Mouse (Mus musculus): ENCODE measurements around the gene Nrip2. TPM values are rescaled to one million over a fixed set of nuclear protein-coding genes. Genes with fewer than 3 reads are reported as not detected.

Nrip2 gene
- total and polyA plus RNA-seq, 3 experiments, result 0.13 to 1.3 TPM; not detected in 1

- no peaks in the 10 kb centered on the region for H3K27me3 ChIP-seq (replicated peaks)
- H3K4me3 ChIP-seq (replicated peaks in 1 of 3; ENCODE audit: low read depth in 2 of 3, low read length in 2 of 3, poor library complexity in 1 of 3), result no peak overlapping the region
- peaks cover 5 to 11% of the 10 kb centered on the region in 2 experiments for H3K4me1 ChIP-seq (ENCODE audit: control insufficient read depth in 1 of 2, insufficient read depth in 2 of 2)
- no peak overlapping the region for H3K9ac ChIP-seq (ENCODE audit: insufficient read depth, low read depth)
- peaks cover 7% of the 10 kb centered on the region for H3K79me2 ChIP-seq (replicated peaks; ENCODE audit: control insufficient read depth, extremely low read depth, insufficient read depth, poor library complexity, severe bottlenecking)
- H3K36me3 ChIP-seq (replicated peaks in 1 of 2; ENCODE audit: control insufficient read depth in 1 of 2, insufficient read depth in 1 of 2, low read length in 1 of 2), result peaks cover 33 to 65% of the 10 kb centered on the region in 2 experiments
- in situ Hi-C loops (cut with MboI; ENCODE audit: low pct_ligation_motif_present, low pct_unique_long_range_greater_than_20kb, low sequenced_read_pairs), result no loop called here
- peak overlapping the region; percentile 10; the same call in 1 of the 2 replicates for H3K4me2 ChIP-seq (ENCODE audit: insufficient read depth, low read depth, poor library complexity, severe bottlenecking)
- TF ChIP-seq ZC3H11A (IDR thresholded peaks at IDR 0.05; ENCODE audit: low read depth, low read length) (no peak), MAFK (IDR thresholded peaks at IDR 0.05; ENCODE audit: insufficient replicate concordance, low read length) (no peak), BHLHE40 (IDR thresholded peaks at IDR 0.05; ENCODE audit: low read depth, low read length) (peak; percentile 70; the same call in 1 of the 2 replicates), ZKSCAN1 (IDR thresholded peaks at IDR 0.05; ENCODE audit: borderline replicate concordance, low read depth, low read length) (no peak), USF1 (IDR thresholded peaks at IDR 0.05; ENCODE audit: low read depth, low read length) (peak; percentile 55), POLR2A (IDR thresholded peaks at IDR 0.05; ENCODE audit: low read depth, low read length) (no peak), EP300 (IDR thresholded peaks at IDR 0.05; ENCODE audit: low read length) (peak; percentile 13; the same call in 1 of the 2 replicates), HCFC1 (IDR thresholded peaks at IDR 0.05; ENCODE audit: low read depth, low read length) (no peak), RAD21 (IDR thresholded peaks at IDR 0.05; ENCODE audit: low read depth, low read length) (no peak), CHD2 (IDR thresholded peaks at IDR 0.05; ENCODE audit: low read length) (no peak), SIN3A (IDR thresholded peaks at IDR 0.05; ENCODE audit: low read length) (no peak), USF2 (conservative IDR thresholded peaks at IDR 0.05; ENCODE audit: low read depth, low read length) (peak; percentile 52), NRF1 (IDR thresholded peaks at IDR 0.05; ENCODE audit: low read depth, low read length) (no peak), ELF1 (IDR thresholded peaks at IDR 0.05; ENCODE audit: low read depth, low read length) (no peak), ZMIZ1 (IDR thresholded peaks at IDR 0.05; ENCODE audit: low read depth, low read length) (no peak), KAT2A (IDR thresholded peaks at IDR 0.05; ENCODE audit: insufficient replicate concordance, low read length) (no peak), ZNF384 (IDR thresholded peaks at IDR 0.05; ENCODE audit: low read depth, low read length) (no peak), RCOR1 (conservative IDR thresholded peaks at IDR 0.05; ENCODE audit: low read depth, low read length) (no peak), JUND (conservative IDR thresholded peaks at IDR 0.05; ENCODE audit: low read depth, low read length) (peak; percentile 68; the same call in 1 of the 2 replicates), MXI1 (IDR thresholded peaks at IDR 0.05; ENCODE audit: low read depth, low read length) (no peak), JUN (IDR thresholded peaks at IDR 0.05; ENCODE audit: insufficient read depth, low read depth, low read length) (peak; percentile 43; the same call in 1 of the 2 replicates), E2F4 (IDR thresholded peaks at IDR 0.05; ENCODE audit: insufficient replicate concordance, low read depth, low read length) (no peak), POLR2AphosphoS2 (IDR thresholded peaks at IDR 0.05; ENCODE audit: low read depth, low read length) (no peak), CTCF (conservative IDR thresholded peaks at IDR 0.05 in 1 of 2, IDR thresholded peaks at IDR 0.05 in 1 of 2; ENCODE audit: low read depth in 2 of 2, low read length in 2 of 2) (no peak), TBP (conservative IDR thresholded peaks at IDR 0.05; ENCODE audit: low read depth, low read length) (no peak), GABPA (IDR thresholded peaks at IDR 0.05; ENCODE audit: insufficient replicate concordance, low read depth, low read length) (no peak), TCF12 (IDR thresholded peaks at IDR 0.05; ENCODE audit: low read depth, low read length) (no peak), PAX5 (IDR thresholded peaks at IDR 0.05; ENCODE audit: low read length) (no peak), SMC3 (IDR thresholded peaks at IDR 0.05; ENCODE audit: low read depth, low read length) (no peak), ETS1 (conservative IDR thresholded peaks at IDR 0.05; ENCODE audit: low read depth, low read length) (no peak), MAX (IDR thresholded peaks at IDR 0.05; ENCODE audit: low read length) (no peak), MAZ (IDR thresholded peaks at IDR 0.05; ENCODE audit: low read depth, low read length) (no peak), CHD1 (IDR thresholded peaks at IDR 0.05; ENCODE audit: low read depth, low read length) (no peak), IRF4 (IDR thresholded peaks at IDR 0.05; ENCODE audit: low read depth, low read length) (peak; percentile 73), MEF2A (IDR thresholded peaks at IDR 0.05; ENCODE audit: borderline replicate concordance, low read depth, low read length) (no peak), UBTF (IDR thresholded peaks at IDR 0.05; ENCODE audit: low read depth, low read length) (no peak), MYC (IDR thresholded peaks at IDR 0.05; ENCODE audit: low read depth, low read length) (peak; percentile 44; the same call in 1 of the 2 replicates), NELFE (IDR thresholded peaks at IDR 0.05; ENCODE audit: low read depth, low read length) (no peak)
- DNase-seq (ENCODE audit: extremely low read depth), result no peak
- H3K27ac ChIP-seq (ENCODE audit: insufficient read depth, low read depth), result no peak overlapping the region
- no peaks in the 10 kb centered on the region for H3K9me3 ChIP-seq (replicated peaks; ENCODE audit: low read length)
- dilution Hi-C loops (cut with MboI; ENCODE audit: extremely low pct_ligation_motif_present, extremely low pct_unique_long_range_greater_than_20kb, low sequenced_read_pairs), result no loop called here
These were observed 17.1 kb downstream of the Nrip2 start for GRCm38 (mm10) chr6:128416169-128416568.

All from CH12.LX (cell line).